ENCODE assay signal across 34 mouse cellular contexts in the genomic region with DNA sequence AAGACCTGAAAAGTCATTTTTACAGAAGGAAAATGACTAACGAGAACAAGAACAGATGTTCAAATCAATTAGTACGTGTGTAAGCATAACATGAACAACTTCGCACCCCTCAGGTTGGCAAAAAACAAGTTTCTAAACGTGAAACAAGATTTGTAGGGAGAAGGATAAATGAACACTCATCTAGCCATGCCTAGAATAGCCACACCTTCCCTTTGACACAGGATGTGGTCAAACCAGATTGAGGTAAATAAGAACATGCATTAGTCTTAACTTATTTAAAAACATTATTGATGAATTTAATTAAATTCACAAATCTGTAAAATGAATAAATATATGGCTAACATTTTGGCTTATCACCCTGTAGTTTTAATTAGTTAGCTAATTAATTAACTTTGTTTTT. TPM values are rescaled to one million over a fixed set of nuclear protein-coding genes. Genes with fewer than 3 reads are reported as not detected.
DNase-seq lines count a peak whose midpoint lies in the region; ATAC-seq lines count a peak whose summit lies in the region.
"Had no signal": no experiment of that assay in that cellular context is flagged by ENCODE, and none has a peak within 500 bp of the region (broad histone marks: within the 10 kb centered on the region; RNA-seq: fewer than 3 reads in every experiment).

No protein-coding gene starts in this region.

- no peaks in the 10 kb centered on the region for H3K27me3 ChIP-seq in intestine, embryonic 14.5 days (replicated peaks; ENCODE audit: control insufficient read depth, insufficient read depth, low read length)
- no peaks in the 10 kb centered on the region for H3K27me3 ChIP-seq in intestine, embryonic 15.5 days (replicated peaks)
- H3K27me3 ChIP-seq: embryonic facial prominence, embryonic 12.5 days; embryonic facial prominence, embryonic 15.5 days; forebrain, embryonic 12.5 days had no signal

- WGBS in intestine, embryonic 14.5 days, result 83% methylated on average over 4 of the region's 4 CpGs
- WGBS in intestine, embryonic 15.5 days, result 78% methylated on average over 4 of the region's 4 CpGs

- no peak overlapping the region for H3K9ac ChIP-seq in intestine, embryonic 14.5 days (ENCODE audit: low read length)
- H3K9ac ChIP-seq in intestine, embryonic 15.5 days, result no peak overlapping the region
- H3K9ac ChIP-seq: embryonic facial prominence, embryonic 12.5 days; embryonic facial prominence, embryonic 15.5 days; forebrain, embryonic 12.5 days; hindbrain, embryonic 14.5 days had no signal

- H3K36me3 ChIP-seq in intestine, embryonic 14.5 days (ENCODE audit: control insufficient read depth, insufficient read depth, low read length), result no peaks in the 10 kb centered on the region
- no peaks in the 10 kb centered on the region for H3K36me3 ChIP-seq in intestine, embryonic 15.5 days
- H3K36me3 ChIP-seq: embryonic facial prominence, embryonic 12.5 days; embryonic facial prominence, embryonic 15.5 days; forebrain, embryonic 12.5 days; hindbrain, embryonic 10.5 days had no signal

- H3K4me3 ChIP-seq in intestine, embryonic 14.5 days (ENCODE audit: low read depth, low read length), result no peak overlapping the region
- H3K4me3 ChIP-seq in intestine, embryonic 15.5 days (replicated peaks), result no peak overlapping the region
- H3K4me3 ChIP-seq: embryonic facial prominence, embryonic 12.5 days; embryonic facial prominence, embryonic 15.5 days; erythroblast, embryonic 14.5 days; forebrain, embryonic 12.5 days; hindbrain, embryonic 10.5 days had no signal

- H3K4me1 ChIP-seq in intestine, embryonic 14.5 days (replicated peaks; ENCODE audit: control insufficient read depth, insufficient read depth, low read length), result no peaks in the 10 kb centered on the region
- no peaks in the 10 kb centered on the region for H3K4me1 ChIP-seq in intestine, embryonic 15.5 days (replicated peaks)
- H3K4me1 ChIP-seq: embryonic facial prominence, embryonic 12.5 days; embryonic facial prominence, embryonic 15.5 days had no signal

- no peak overlapping the region for H3K27ac ChIP-seq in intestine, embryonic 14.5 days (ENCODE audit: low read depth)
- no peak overlapping the region for H3K27ac ChIP-seq in intestine, embryonic 15.5 days
- H3K27ac ChIP-seq: embryonic facial prominence, embryonic 12.5 days; embryonic facial prominence, embryonic 15.5 days; forebrain, embryonic 12.5 days; hindbrain, embryonic 10.5 days; hindbrain, embryonic 14.5 days; hindbrain, postnatal 0 days had no signal

- no peak for ATAC-seq in intestine, embryonic 14.5 days (replicated peaks; ENCODE audit: low FRiP score, low TSS enrichment, low read depth)
- ATAC-seq in intestine, embryonic 15.5 days, result no peak
- peak; percentile 77 for ATAC-seq in CD4-positive, CD25-positive, alpha-beta regulatory T cell, adult 4 months
- ATAC-seq in erythroblast, adult 5-6 weeks (replicated peaks; ENCODE audit: low FRiP score, poor library complexity, severe bottlenecking), result no peak
- ATAC-seq: forebrain, embryonic 16.5 days; hindbrain, postnatal 0 days; intestine, embryonic 16.5 days had no signal

- DNase-seq in intestine, embryonic 14.5 days (ENCODE audit: low spot score), result peak; percentile 4
- DNase-seq in induced T-regulatory cell, adult 2 months (ENCODE audit: low read depth), result peak; percentile 61
- DNase-seq in lung, postnatal 4 days, result no peak
- DNase-seq: adrenal gland, postnatal 10 days; adrenal gland, postnatal 36 days; B cell, adult 2 months; cerebellum, adult 11 months; cerebellum, adult 2 months; cerebellum, adult 9-11 months; cerebellum, postnatal 25 days; gastrocnemius, postnatal 10 days; gastrocnemius, postnatal 36 days; heart, postnatal 36 days; kidney, adult 2 months had no signal

- no peaks in the 10 kb centered on the region for H3K9me3 ChIP-seq in intestine, embryonic 14.5 days (ENCODE audit: control insufficient read depth, low read length)
- no peaks in the 10 kb centered on the region for H3K9me3 ChIP-seq in intestine, embryonic 15.5 days
- H3K9me3 ChIP-seq: embryonic facial prominence, embryonic 12.5 days; embryonic facial prominence, embryonic 15.5 days; forebrain, embryonic 12.5 days; hindbrain, embryonic 10.5 days had no signal

- no peak overlapping the region for H3K4me2 ChIP-seq in intestine, embryonic 14.5 days (ENCODE audit: low read length)
- no peak overlapping the region for H3K4me2 ChIP-seq in intestine, embryonic 15.5 days (replicated peaks)
- H3K4me2 ChIP-seq: embryonic facial prominence, embryonic 12.5 days; embryonic facial prominence, embryonic 15.5 days; forebrain, embryonic 12.5 days; heart, embryonic 11.5 days; hindbrain, embryonic 14.5 days had no signal

RNA-seq across cellular contexts. Expression of gene Olig3, which starts 35.5 kb away (rescaled TPM):
- polyA plus RNA-seq in intestine, embryonic 14.5 days (2014; fragmentation: Nextera tagmentation; extraction: Ambion mirVana), result not detected in 2 replicates
- polyA plus RNA-seq in intestine, embryonic 15.5 days (2015; fragmentation: Nextera tagmentation; extraction: Ambion mirVana), result not detected in 2 replicates
- polyA plus RNA-seq in CD4-positive, CD25-positive, alpha-beta regulatory T cell, adult 4 months (2017; shearing (Covaris generic)), result not detected
- total RNA-seq in erythroblast, adult 5-6 weeks (2015; ENCODE audit: low replicate concordance), result not detected in 2 replicates
- not detected in 2 replicates for total RNA-seq in erythroblast, adult 5-6 weeks (2017; ENCODE audit: low replicate concordance)
- total RNA-seq: adrenal gland, adult 18-20 months; adrenal gland, postnatal 10 days; adrenal gland, postnatal 36 days; common myeloid progenitor, adult 5-6 weeks; gastrocnemius, adult 18-20 months; gastrocnemius, postnatal 10 days; gastrocnemius, postnatal 36 days; granulocyte monocyte progenitor cell, adult 5-6 weeks; heart, adult 8-10 months; heart, postnatal 36 days; hindbrain, postnatal 0 days had no signal
- polyA plus RNA-seq: embryonic facial prominence, embryonic 15.5 days; erythroblast, embryonic 14.5 days; heart, embryonic 14.5 days; heart, postnatal 0 days; intestine, embryonic 16.5 days; kidney, adult 2 months had no signal

Comparison
In these comparisons a context has a peak if more than half of its experiments do, and no peak if none do; other contexts are left out.
1. DNase-seq: peak in intestine, embryonic 14.5 days (single experiment) and induced T-regulatory cell, adult 2 months (single experiment); none in lung, postnatal 4 days (0 of 2).